Mouse (Mus musculus) heart, embryonic 16.5 days (tissue): ENCODE measurements around the gene 8030411F24Rik. TPM values are rescaled to one million over a fixed set of nuclear protein-coding genes. Genes with fewer than 3 reads are reported as not detected.

Experiments used
- ATAC-seq: fragments of 200-750 bp; cut with Nextera tagmentation; replicated peaks from 2 replicates; pipeline ENCODE4 v1.8.0; 2017; ENCODE audit warnings: moderate number of reproducible peaks; ENCODE audit not compliant: insufficient read depth, low FRiP score; ENCODE audit errors: extremely low read depth
- H3K27ac ChIP-seq: fragments of 300-500 bp; sonication (generic); 2 replicates; pipeline ENCODE4 v1.5.1; 2014; ENCODE audit warnings: mild to moderate bottlenecking, low read length, control low read depth, moderate library complexity
- H3K27me3 ChIP-seq: fragments of 300-500 bp; sonication (generic); 2 replicates; pipeline ENCODE4 v1.6.1; 2014; ENCODE audit warnings: low read length, mixed read lengths; ENCODE audit not compliant: control insufficient read depth, insufficient read depth
- H3K36me3 ChIP-seq: fragments of 300-500 bp; sonication (generic); 2 replicates; pipeline ENCODE4 v1.6.1; 2014; ENCODE audit not compliant: control insufficient read depth, insufficient read depth
- H3K4me1 ChIP-seq: fragments of 300-500 bp; sonication (generic); 2 replicates; pipeline ENCODE4 v1.6.1; 2014; ENCODE audit warnings: low read length, mixed read lengths; ENCODE audit not compliant: control insufficient read depth, insufficient read depth
- H3K4me2 ChIP-seq: fragments of 300-500 bp; sonication (generic); 2 replicates; pipeline ENCODE4 v1.6.1; 2014; ENCODE audit warnings: low read depth, mild to moderate bottlenecking, control low read depth, low read length
- H3K4me3 ChIP-seq: fragments of 300-500 bp; sonication (generic); 2 replicates; pipeline ENCODE4 v1.5.1; 2014; ENCODE audit warnings: mild to moderate bottlenecking, control low read depth, low read length
- H3K9ac ChIP-seq: fragments of 300-500 bp; sonication (generic); 2 replicates; pipeline ENCODE4 v1.6.1; 2014; ENCODE audit warnings: low read length, control low read depth
- H3K9me3 ChIP-seq: fragments of 300-500 bp; sonication (generic); replicated peaks from 2 replicates; pipeline ENCODE4 v1.6.1; 2016; ENCODE audit warnings: low read length; ENCODE audit not compliant: control insufficient read depth
- WGBS: fragments of 180-500 bp; shearing (Covaris S2); extraction: QIAGEN DNeasy Blood & Tissue Kit; methylation state at CpG from one replicate; pipeline ENCODE4 v1.1.7; 2014; 5-methylcytosine and 5-hydroxymethylcytosine counted together
- polyA plus RNA-seq: library from polyadenylated mRNA; unstranded; fragments of >200 nt; fragmentation: Nextera tagmentation; extraction: Ambion mirVana; gene quantifications from 2 replicates; pipeline ENCODE4 v1.2.1, GENCODE M21; 2015

The 8030411F24Rik gene
- not detected in 2 replicates for polyA plus RNA-seq

GRCm38 (mm10) chr2:148781709-148782108 is at the start of gene 8030411F24Rik:
Gene 8030411F24Rik, plus strand, starts transcription at chr2:148782009.
- ATAC-seq: no peak
- 5% methylated on average over 1 of the region's 1 CpGs for WGBS
- no peaks in the 10 kb centered on the region for H3K9me3 ChIP-seq
- no peaks in the 10 kb centered on the region for H3K27me3 ChIP-seq
- H3K9ac ChIP-seq: no peak within 1 kb of the TSS
- H3K27ac ChIP-seq: no peak within 1 kb of the TSS
- no peaks in the 10 kb centered on the region for H3K36me3 ChIP-seq
- no peak within 1 kb of the TSS for H3K4me2 ChIP-seq
- no peak within 1 kb of the TSS for H3K4me3 ChIP-seq
- H3K4me1 ChIP-seq: no peaks in the 10 kb centered on the region

DNA sequence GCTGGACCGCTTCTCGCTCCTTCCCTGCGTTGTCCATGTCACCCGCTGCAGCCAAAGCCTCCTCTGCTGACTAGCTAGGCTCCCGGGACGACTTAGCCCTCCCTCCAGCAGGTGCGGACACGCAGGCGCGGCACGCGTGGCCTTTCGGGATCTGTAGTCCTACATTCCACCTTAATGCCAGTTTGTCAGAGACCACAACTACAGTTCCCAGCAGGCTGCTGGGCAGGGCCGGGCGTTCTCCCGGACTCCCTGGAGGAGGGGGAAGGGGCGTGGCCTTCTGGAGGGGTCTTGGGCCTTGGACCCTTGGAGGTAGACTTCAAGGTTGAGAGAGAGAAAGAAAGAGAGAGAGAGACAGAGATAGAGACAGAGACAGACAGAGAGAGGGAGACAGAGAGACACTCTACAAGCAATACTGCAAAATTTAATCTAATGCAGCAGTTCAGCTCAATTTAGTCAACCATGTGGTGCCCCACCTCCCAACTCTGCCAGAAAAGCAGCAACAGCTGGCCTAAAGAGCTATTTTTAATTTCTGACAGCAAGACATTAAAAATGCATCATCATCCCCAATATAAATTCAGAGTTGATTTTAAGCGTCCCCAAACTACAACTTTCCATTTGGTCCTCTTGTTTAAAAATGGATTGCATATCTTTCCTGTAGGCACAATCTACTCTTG is 49.3 kb upstream of the 8030411F24Rik start, which contains the start of gene Napb:
Napb (minus strand) TSS at position 141 of the 674 bp plus-strand sequence.
- WGBS: 4% methylated on average over 18 of the region's 18 CpGs

GRCm38 (mm10) chr2:148743001-148743400 is 38.8 kb upstream of the 8030411F24Rik start:
- WGBS: 68% methylated on average over 3 of the region's 3 CpGs
- peaks cover 5% of the 10 kb centered on the region; the same call in 1 of the 2 replicates for H3K9me3 ChIP-seq
- no peak overlapping the region for H3K9ac ChIP-seq
- H3K27me3 ChIP-seq: no peaks in the 10 kb centered on the region
- H3K27ac ChIP-seq: no peak overlapping the region
- H3K4me1 ChIP-seq: no peaks in the 10 kb centered on the region
- H3K36me3 ChIP-seq: no peaks in the 10 kb centered on the region
- no peak overlapping the region for H3K4me3 ChIP-seq
- no peak overlapping the region for H3K4me2 ChIP-seq
- ATAC-seq: no peak

More for the DNA sequence above, 49.3 kb upstream of the 8030411F24Rik start, which contains the start of gene Napb:
- H3K4me3 ChIP-seq: peak within 1 kb of the TSS; percentile 78
- no peaks in the 10 kb centered on the region for H3K36me3 ChIP-seq
- ATAC-seq: peak; percentile 100
- peak within 1 kb of the TSS; percentile 87 for H3K9ac ChIP-seq
- H3K4me1 ChIP-seq: peaks cover 7% of the 10 kb centered on the region
- H3K27ac ChIP-seq: peak within 1 kb of the TSS; percentile 18; the same call in 1 of the 2 replicates
- no peaks in the 10 kb centered on the region for H3K27me3 ChIP-seq
- 0 out of 2 replicates have a peak, but pooled peaks cover 4% of the 10 kb centered on the region for H3K9me3 ChIP-seq
- peak within 1 kb of the TSS; percentile 90 for H3K4me2 ChIP-seq

GRCm38 (mm10) chr2:148743846-148744407 is 37.9 kb upstream of the 8030411F24Rik start:
- Histone ChIP-seq H3K27me3 (no peaks in the 10 kb centered on the region), H3K36me3 (no peaks in the 10 kb centered on the region), H3K4me3 (no peak overlapping the region), H3K4me1 (no peaks in the 10 kb centered on the region), H3K9me3 (peaks cover 5% of the 10 kb centered on the region; the same call in 1 of the 2 replicates), H3K4me2 (no peak overlapping the region), H3K9ac (no peak overlapping the region), H3K27ac (no peak overlapping the region)
- WGBS: 52% methylated on average over 3 of the region's 3 CpGs
- no peak for ATAC-seq

DNA sequence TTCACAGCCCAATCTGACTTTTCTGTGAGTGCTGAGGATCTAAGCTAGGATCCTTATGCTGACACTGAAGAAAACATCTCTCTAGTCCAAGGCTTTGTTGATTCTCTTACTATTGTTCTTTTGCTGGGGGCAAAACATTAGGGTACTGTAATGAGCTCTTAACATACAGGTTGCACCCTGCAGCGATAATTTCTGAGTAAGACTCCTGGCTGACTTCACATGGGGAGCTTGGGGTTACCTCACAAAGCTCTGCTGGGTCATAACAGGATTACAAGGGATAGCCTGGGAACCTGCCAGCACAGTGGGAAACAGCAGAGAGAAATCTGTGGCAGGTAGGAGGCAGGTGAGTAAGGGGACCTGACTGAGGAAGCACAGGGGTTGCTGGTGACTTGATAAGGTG is 31.8 kb upstream of the 8030411F24Rik start, which contains the start of gene Cstl1:
Cstl1 (plus strand) TSS at position 301 of the 400 bp plus-strand sequence.
- Histone ChIP-seq H3K9ac (no peak within 1 kb of the TSS), H3K4me3 (no peak within 1 kb of the TSS), H3K27ac (no peak within 1 kb of the TSS), H3K36me3 (no peaks in the 10 kb centered on the region), H3K9me3 (no peaks in the 10 kb centered on the region), H3K4me1 (no peaks in the 10 kb centered on the region), H3K4me2 (no peak within 1 kb of the TSS), H3K27me3 (no peaks in the 10 kb centered on the region)
- 82% methylated on average over 1 of the region's 1 CpGs for WGBS
- no peak for ATAC-seq

DNA sequence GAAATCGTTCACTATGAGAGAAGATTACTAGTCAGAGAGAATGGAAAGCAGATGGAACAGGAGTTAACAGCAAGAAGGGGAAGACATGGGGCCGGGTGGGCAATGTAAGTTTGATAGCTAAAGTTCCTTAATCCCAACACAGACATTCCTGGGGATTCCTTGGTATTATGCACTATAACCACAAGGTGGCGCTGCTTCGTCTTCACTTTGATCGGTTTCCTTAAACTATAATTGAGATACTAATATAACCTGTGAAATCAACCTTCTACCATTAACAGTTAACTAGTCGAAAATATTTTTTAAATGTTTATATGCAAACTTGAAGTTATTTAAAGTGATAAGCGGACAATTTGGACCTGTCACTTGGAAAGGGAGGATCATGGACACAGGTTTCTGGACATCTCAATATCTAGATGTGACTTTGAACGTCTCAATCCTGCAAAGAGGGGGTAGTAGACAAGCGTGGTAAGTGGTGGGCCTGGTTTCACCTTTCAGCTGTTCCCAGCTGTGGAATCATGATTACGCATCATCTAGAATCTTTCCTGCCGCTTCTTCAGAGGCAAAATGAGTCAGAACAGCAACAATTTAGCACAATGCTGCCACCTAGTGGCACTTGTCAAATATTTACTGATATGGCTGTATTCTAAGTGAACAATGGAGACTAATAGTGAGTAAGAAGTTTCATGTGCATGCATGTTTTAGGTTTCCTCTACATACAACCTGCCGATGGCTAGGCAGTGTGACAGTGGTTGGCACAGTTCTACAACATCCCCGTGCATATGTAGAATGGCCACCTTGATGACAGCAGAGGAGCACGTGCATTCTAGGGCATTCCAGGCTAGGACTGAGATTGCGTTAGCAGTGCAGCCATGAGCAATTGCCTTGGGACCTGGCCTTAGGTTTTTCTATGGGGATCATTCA is 29.7 kb upstream of the 8030411F24Rik start:
- WGBS: 15% methylated on average over 15 of the region's 15 CpGs

GRCm38 (mm10) chr2:148754310-148754846 is 27.4 kb upstream of the 8030411F24Rik start:
- H3K9ac ChIP-seq: no peak overlapping the region
- no peak overlapping the region for H3K27ac ChIP-seq
- H3K36me3 ChIP-seq: no peaks in the 10 kb centered on the region
- WGBS: 50% methylated on average over 1 of the region's 1 CpGs
- no peaks in the 10 kb centered on the region for H3K9me3 ChIP-seq
- ATAC-seq: no peak
- H3K4me3 ChIP-seq: no peak overlapping the region
- no peaks in the 10 kb centered on the region for H3K4me1 ChIP-seq
- no peaks in the 10 kb centered on the region for H3K27me3 ChIP-seq
- no peak overlapping the region for H3K4me2 ChIP-seq

More for the DNA sequence above, 29.7 kb upstream of the 8030411F24Rik start:
- Histone ChIP-seq H3K36me3 (no peaks in the 10 kb centered on the region), H3K4me1 (no peaks in the 10 kb centered on the region), H3K9ac (0 out of 2 replicates have a peak overlapping the region, but pooled peaks have one; percentile 42), H3K27me3 (no peaks in the 10 kb centered on the region), H3K4me2 (peak overlapping the region; percentile 68), H3K9me3 (no peaks in the 10 kb centered on the region), H3K27ac (no peak overlapping the region), H3K4me3 (peak overlapping the region; percentile 45)
- ATAC-seq: peak; percentile 32; the same call in 1 of the 2 replicates

GRCm38 (mm10) chr2:148763648-148764388 is 18.0 kb upstream of the 8030411F24Rik start:
- Histone ChIP-seq H3K27ac (no peak overlapping the region), H3K4me2 (no peak overlapping the region), H3K27me3 (no peaks in the 10 kb centered on the region), H3K4me1 (no peaks in the 10 kb centered on the region), H3K9me3 (no peaks in the 10 kb centered on the region), H3K4me3 (no peak overlapping the region), H3K9ac (no peak overlapping the region), H3K36me3 (no peaks in the 10 kb centered on the region)
- 97% methylated on average over 1 of the region's 1 CpGs for WGBS
- ATAC-seq: no peak
